Mouse (Mus musculus) cerebellum, adult 2 months (tissue): ENCODE results near the gene Lix1l. TPM values are rescaled to one million over a fixed set of nuclear protein-coding genes. Genes with fewer than 3 reads are reported as not detected.
A peak's percentile ranks its signal among the peaks of the same experiment; 100 is the strongest.

Experiments used
- DNase-seq, 2 experiments: peaks; one replicate each; pipeline ENCODE4 v3.0.0; 2021
- H3K27ac ChIP-seq: fragments of 200-500 bp; 2 replicates; pipeline ENCODE4 v1.5.1; 2012; ENCODE audit warnings: low read length, control low read depth, inconsistent platforms; ENCODE audit not compliant: insufficient read depth
- H3K27me3 ChIP-seq: fragments of 200-500 bp; 2 replicates; pipeline ENCODE4 v1.6.1; 2012; ENCODE audit warnings: inconsistent platforms, mild to moderate bottlenecking, low read length, moderate library complexity; ENCODE audit not compliant: control insufficient read depth, insufficient read depth
- H3K4me1 ChIP-seq: fragments of 200-500 bp; 2 replicates; pipeline ENCODE4 v1.6.1; 2011; ENCODE audit warnings: low read length; ENCODE audit not compliant: control insufficient read depth, insufficient read depth
- H3K4me3 ChIP-seq: fragments of 200-500 bp; replicated peaks from 2 replicates; pipeline ENCODE3; 2011; ENCODE audit warnings: mild to moderate bottlenecking, low read depth, low read length, control low read depth; ENCODE audit not compliant: insufficient read depth
- CTCF ChIP-seq: fragments of 200-500 bp; IDR thresholded peaks from 2 replicates; pipeline ENCODE4 v1.5.1; 2011; ENCODE audit warnings: low read depth, mild to moderate bottlenecking, control low read depth, low read length, moderate library complexity, borderline replicate concordance; ENCODE audit not compliant: insufficient read depth
- POLR2A ChIP-seq: fragments of 200-500 bp; IDR thresholded peaks from 2 replicates; pipeline ENCODE4 v1.6.1; 2011; ENCODE audit warnings: low read length, control low read depth, borderline replicate concordance; ENCODE audit not compliant: insufficient read depth
- WGBS: fragments of 180-500 bp; shearing (Covaris S2); methylation state at CpG from one replicate; pipeline ENCODE4 v1.1.7; 2018; 5-methylcytosine and 5-hydroxymethylcytosine counted together
- polyA plus RNA-seq: library from polyadenylated mRNA; depleted of rRNA; stranded (reverse); fragments of >200 nt; gene quantifications from 2 replicates; pipeline ENCODE4 v1.2.3, GENCODE M21; 2012

The Lix1l gene
- polyA plus RNA-seq, 1 experiment = 24.7 TPM

GRCm38 (mm10) chr3:96632058-96632457 lies 31.1 kb downstream of the Lix1l start:
- no peak overlapping the region for H3K27ac ChIP-seq
- TF ChIP-seq CTCF (no peak), POLR2A (no peak)
- no peak overlapping the region for H3K4me3 ChIP-seq
- no peak for DNase-seq
- H3K4me1 ChIP-seq = peaks cover 7% of the 10 kb centered on the region
- no peaks in the 10 kb centered on the region for H3K27me3 ChIP-seq

- TF ChIP-seq CTCF (no peak), POLR2A (no peak)
- no peak overlapping the region for H3K4me3 ChIP-seq
- H3K27me3 ChIP-seq = no peaks in the 10 kb centered on the region
- 79% methylated on average over 1 of the region's 1 CpGs for WGBS
- no peak for DNase-seq
- H3K4me1 ChIP-seq = peaks cover 7% of the 10 kb centered on the region
- H3K27ac ChIP-seq = no peak overlapping the region
Measured at GRCm38 (mm10) chr3:96634015-96634414, 33.1 kb downstream of the Lix1l start.

GRCm38 (mm10) chr3:96634928-96635879 lies 34.3 kb downstream of the Lix1l start, which contains the start of the genes Pex11b and Gm42957:
Pex11b (plus strand) TSS chr3:96635376.
Gm42957 (plus strand) TSS chr3:96635474.
- Histone ChIP-seq H3K27ac (peak within 1 kb of the TSS; percentile 30), H3K4me3 (peak within 1 kb of the TSS; percentile 87), H3K27me3 (no peaks in the 10 kb centered on the region), H3K4me1 (peaks cover 7% of the 10 kb centered on the region)
- TF ChIP-seq POLR2A (peak; percentile 68; the same call in 1 of the 2 replicates), CTCF (no peak)
- DNase-seq = peak; percentile 88 to 91
- 2% methylated on average over 60 of the region's 60 CpGs for WGBS

GRCm38 (mm10) chr3:96635906-96636305 lies 35.0 kb downstream of the Lix1l start:
- peaks cover 7% of the 10 kb centered on the region for H3K4me1 ChIP-seq
- TF ChIP-seq CTCF = no peak
- TF ChIP-seq POLR2A = no peak
- WGBS = 5% methylated on average over 15 of the region's 15 CpGs
- H3K27ac ChIP-seq = peak overlapping the region; percentile 30
- peak overlapping the region; percentile 87 for H3K4me3 ChIP-seq
- no peaks in the 10 kb centered on the region for H3K27me3 ChIP-seq
- DNase-seq = no peak

GRCm38 (mm10) chr3:96636448-96636847 lies 35.5 kb downstream of the Lix1l start:
- no peak for TF ChIP-seq POLR2A
- TF ChIP-seq CTCF = no peak
- WGBS = 55% methylated on average over 11 of the region's 11 CpGs
- H3K27ac ChIP-seq = no peak overlapping the region
- H3K27me3 ChIP-seq = no peaks in the 10 kb centered on the region
- DNase-seq = no peak
- peaks cover 7% of the 10 kb centered on the region for H3K4me1 ChIP-seq
- H3K4me3 ChIP-seq = peak overlapping the region; percentile 29

GRCm38 (mm10) chr3:96639219-96639618 lies 38.3 kb downstream of the Lix1l start:
- peaks cover 7% of the 10 kb centered on the region for H3K4me1 ChIP-seq

GRCm38 (mm10) chr3:96645018-96645649 lies 44.2 kb downstream of the Lix1l start, which contains the start of gene Itga10:
Itga10 (plus strand) TSS chr3:96645584.
- Histone ChIP-seq H3K27ac (no peak within 1 kb of the TSS), H3K4me3 (no peak within 1 kb of the TSS), H3K4me1 (no peaks in the 10 kb centered on the region), H3K27me3 (no peaks in the 10 kb centered on the region)
- peak in 1 of 2 experiments; percentile 33 for DNase-seq
- 48% methylated on average over 7 of the region's 7 CpGs for WGBS
- TF ChIP-seq POLR2A (no peak), CTCF (peak; percentile 52; the same call in 1 of the 2 replicates)

More at GRCm38 (mm10) chr3:96639219-96639618, 38.3 kb downstream of the Lix1l start:
- WGBS = 56% methylated on average over 1 of the region's 1 CpGs
- TF ChIP-seq POLR2A (no peak), CTCF (peak; percentile 72)
- Histone ChIP-seq H3K27me3 (no peaks in the 10 kb centered on the region), H3K4me3 (no peak overlapping the region), H3K27ac (no peak overlapping the region)
- peak; percentile 53 to 73 for DNase-seq
